Mouse (Mus musculus): ENCODE measurements around the gene Ccdc170. TPM values are rescaled to one million over a fixed set of nuclear protein-coding genes. Genes with fewer than 3 reads are reported as not detected.
A peak's percentile ranks its signal among the peaks of the same experiment; 100 is the strongest.
"Not testable (repeated sequence)": the region's sequence is repeated elsewhere in the genome, so short reads cannot be mapped to it uniquely, and the experiment has no call there.

Gene Ccdc170
- polyA plus RNA-seq (2014; fragmentation: Nextera tagmentation; extraction: Ambion mirVana): 0.09 TPM in 1 of 2 replicates, not detected in the other

DNA sequence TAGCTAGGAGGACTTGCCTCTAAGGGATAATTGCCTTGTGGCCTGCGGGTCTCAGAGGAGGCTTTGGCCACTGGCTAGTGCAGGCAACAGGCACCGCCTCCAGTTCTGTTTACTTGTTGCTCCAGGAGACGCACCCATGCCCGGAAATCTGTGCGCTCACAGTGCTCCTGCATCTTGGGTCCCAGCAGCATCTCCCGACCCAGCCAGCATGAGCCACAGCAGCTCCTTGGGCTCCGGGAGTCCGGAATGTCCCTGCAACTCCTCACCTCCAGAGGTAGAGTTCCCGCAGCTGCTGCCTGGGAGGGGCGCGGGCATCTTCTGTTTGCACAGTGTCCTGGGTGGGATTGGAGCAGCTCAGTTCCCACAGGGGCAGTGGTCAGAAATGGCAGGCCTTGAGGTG is at the start of gene Ccdc170:
Gene Ccdc170, plus strand, starts transcription at position 148 of the 400 bp plus-strand sequence.
- Histone ChIP-seq H3K4me3 (ENCODE audit: low read depth, low read length) (no peak within 1 kb of the TSS), H3K9ac (ENCODE audit: low read length) (no peak within 1 kb of the TSS), H3K4me1 (ENCODE audit: control insufficient read depth, insufficient read depth, low read length) (0 out of 2 replicates have a peak, but pooled peaks cover 4% of the 10 kb centered on the region), H3K27me3 (ENCODE audit: control insufficient read depth, insufficient read depth, low read length) (no peaks in the 10 kb centered on the region), H3K4me2 (ENCODE audit: low read depth, severe bottlenecking) (no peak within 1 kb of the TSS), H3K36me3 (ENCODE audit: control insufficient read depth, insufficient read depth, low read length) (no peaks in the 10 kb centered on the region), H3K9me3 (ENCODE audit: control insufficient read depth, low read length) (no peaks in the 10 kb centered on the region), H3K27ac (replicated peaks; ENCODE audit: low read depth, low read length) (no peak within 1 kb of the TSS)
- no peak for ATAC-seq (ENCODE audit: insufficient number of reproducible peaks, low FRiP score, low TSS enrichment, low read depth)
- DNase-seq (ENCODE audit: low spot score): no peak
- 45% methylated on average over 11 of the region's 11 CpGs for WGBS

- Histone ChIP-seq H3K36me3 (ENCODE audit: control insufficient read depth, insufficient read depth, low read length) (no peaks in the 10 kb centered on the region; the same call in 1 of the 2 replicates), H3K4me2 (ENCODE audit: low read depth, severe bottlenecking) (peak overlapping the region; percentile 44), H3K9ac (ENCODE audit: low read length) (peak overlapping the region; percentile 67), H3K9me3 (ENCODE audit: control insufficient read depth, low read length) (no peaks in the 10 kb centered on the region), H3K27ac (replicated peaks; ENCODE audit: low read depth, low read length) (0 out of 2 replicates have a peak overlapping the region, but pooled peaks have one; percentile 2), H3K27me3 (ENCODE audit: control insufficient read depth, insufficient read depth, low read length) (no peaks in the 10 kb centered on the region), H3K4me1 (ENCODE audit: control insufficient read depth, insufficient read depth, low read length) (0 out of 2 replicates have a peak, but pooled peaks cover 2% of the 10 kb centered on the region), H3K4me3 (ENCODE audit: low read depth, low read length) (peak overlapping the region; percentile 57)
- ATAC-seq (ENCODE audit: insufficient number of reproducible peaks, low FRiP score, low TSS enrichment, low read depth) (no peak), DNase-seq (ENCODE audit: low spot score) (no peak)
- 12% methylated on average over 19 of the region's 19 CpGs for WGBS
Observed at GRCm38 (mm10) chr10:4432996-4433755, 49.1 kb upstream of the Ccdc170 start.

DNA sequence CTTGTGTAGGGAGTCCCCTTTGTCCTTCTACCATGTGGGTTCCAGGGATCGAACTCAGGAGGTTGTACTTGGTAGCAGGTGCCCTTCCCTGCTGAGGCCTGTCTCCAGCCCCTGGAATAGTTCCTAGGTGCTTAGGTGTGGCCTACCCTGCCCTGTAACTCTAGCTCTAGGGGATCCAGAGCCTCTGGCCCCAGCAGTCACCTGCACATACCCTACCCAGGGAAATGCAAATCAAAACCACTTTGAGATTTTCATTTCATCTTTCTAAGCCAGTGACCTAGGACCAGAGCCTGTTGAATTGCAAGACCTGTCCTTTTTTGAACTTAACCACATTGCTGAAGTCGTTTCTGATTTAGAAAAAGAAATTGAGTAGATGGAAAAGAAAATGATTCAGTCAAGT is 48.4 kb upstream of the Ccdc170 start:
- 95% methylated on average over 2 of the region's 2 CpGs for WGBS
- ATAC-seq (ENCODE audit: insufficient number of reproducible peaks, low FRiP score, low TSS enrichment, low read depth); H3K4me1 ChIP-seq (ENCODE audit: control insufficient read depth, insufficient read depth, low read length); H3K4me2 ChIP-seq (ENCODE audit: low read depth, severe bottlenecking); H3K9me3 ChIP-seq (ENCODE audit: control insufficient read depth, low read length); DNase-seq (ENCODE audit: low spot score); H3K4me3 ChIP-seq (ENCODE audit: low read depth, low read length); H3K27ac ChIP-seq (replicated peaks; ENCODE audit: low read depth, low read length); H3K9ac ChIP-seq (ENCODE audit: low read length); H3K36me3 ChIP-seq (ENCODE audit: control insufficient read depth, insufficient read depth, low read length); H3K27me3 ChIP-seq (ENCODE audit: control insufficient read depth, insufficient read depth, low read length): not testable (repeated sequence)

DNA sequence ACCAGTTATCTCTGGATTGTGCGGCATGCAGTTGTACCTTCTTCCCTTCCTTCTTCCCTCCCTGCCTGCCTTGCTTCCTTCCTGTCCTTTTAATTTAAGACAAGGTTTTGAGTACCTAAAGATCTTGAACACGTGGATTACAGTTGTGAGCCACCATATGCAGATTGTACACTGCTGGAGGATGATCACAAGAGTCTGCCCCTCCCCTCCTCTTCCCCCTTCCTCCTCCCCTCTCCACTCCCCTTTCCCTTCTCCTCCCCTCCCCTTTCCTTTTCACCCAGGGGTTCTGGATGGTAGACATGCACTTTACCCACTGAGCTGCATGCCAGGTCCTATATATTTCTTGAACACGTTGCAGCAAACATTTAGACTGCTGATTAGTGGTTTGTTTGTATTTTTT is 46.9 kb upstream of the Ccdc170 start:
- Histone ChIP-seq H3K36me3 (ENCODE audit: control insufficient read depth, insufficient read depth, low read length) (peaks cover under 1% of the 10 kb centered on the region), H3K4me2 (ENCODE audit: low read depth, severe bottlenecking) (no peak overlapping the region), H3K9me3 (ENCODE audit: control insufficient read depth, low read length) (no peaks in the 10 kb centered on the region), H3K4me1 (ENCODE audit: control insufficient read depth, insufficient read depth, low read length) (0 out of 2 replicates have a peak, but pooled peaks cover 2% of the 10 kb centered on the region), H3K27ac (replicated peaks; ENCODE audit: low read depth, low read length) (no peak overlapping the region), H3K27me3 (ENCODE audit: control insufficient read depth, insufficient read depth, low read length) (no peaks in the 10 kb centered on the region), H3K4me3 (ENCODE audit: low read depth, low read length) (no peak overlapping the region), H3K9ac (ENCODE audit: low read length) (no peak overlapping the region)
- DNase-seq (ENCODE audit: low spot score) (no peak), ATAC-seq (ENCODE audit: insufficient number of reproducible peaks, low FRiP score, low TSS enrichment, low read depth) (no peak)
- 88% methylated on average over 3 of the region's 3 CpGs for WGBS

DNA sequence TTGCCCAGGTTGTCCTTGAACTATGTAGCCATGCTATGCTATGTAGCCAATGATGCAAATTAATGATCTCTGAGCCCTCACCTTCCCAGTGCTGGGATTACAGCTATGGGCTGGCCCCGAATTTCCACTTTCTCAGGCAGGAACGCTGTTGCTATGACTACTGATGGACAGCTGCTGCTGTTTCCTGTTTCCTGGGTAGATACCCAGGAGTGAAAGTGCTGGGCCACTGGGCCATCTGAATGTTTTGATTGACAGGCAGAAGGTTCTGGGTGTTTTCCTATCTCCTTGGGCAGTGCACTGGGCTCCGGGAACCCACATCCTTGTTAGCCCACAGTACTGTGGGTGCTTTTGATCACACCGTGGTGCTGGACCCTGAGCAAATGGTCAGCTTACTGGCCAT is 25.9 kb upstream of the Ccdc170 start:
- Histone ChIP-seq H3K27ac (replicated peaks; ENCODE audit: low read depth, low read length) (no peak overlapping the region), H3K27me3 (ENCODE audit: control insufficient read depth, insufficient read depth, low read length) (no peaks in the 10 kb centered on the region), H3K9ac (ENCODE audit: low read length) (no peak overlapping the region), H3K4me1 (ENCODE audit: control insufficient read depth, insufficient read depth, low read length) (no peaks in the 10 kb centered on the region), H3K9me3 (ENCODE audit: control insufficient read depth, low read length) (no peaks in the 10 kb centered on the region), H3K4me2 (ENCODE audit: low read depth, severe bottlenecking) (no peak overlapping the region), H3K4me3 (ENCODE audit: low read depth, low read length) (no peak overlapping the region), H3K36me3 (ENCODE audit: control insufficient read depth, insufficient read depth, low read length) (peaks cover 4% of the 10 kb centered on the region; the same call in 1 of the 2 replicates)
- ATAC-seq (ENCODE audit: insufficient number of reproducible peaks, low FRiP score, low TSS enrichment, low read depth) (no peak), DNase-seq (ENCODE audit: low spot score) (no peak)
- WGBS: 76% methylated on average over 4 of the region's 4 CpGs

GRCm38 (mm10) chr10:4460201-4460600 is 22.1 kb upstream of the Ccdc170 start:
- Histone ChIP-seq H3K27ac (replicated peaks; ENCODE audit: low read depth, low read length) (no peak overlapping the region), H3K27me3 (ENCODE audit: control insufficient read depth, insufficient read depth, low read length) (no peaks in the 10 kb centered on the region), H3K9ac (ENCODE audit: low read length) (no peak overlapping the region), H3K4me1 (ENCODE audit: control insufficient read depth, insufficient read depth, low read length) (0 out of 2 replicates have a peak, but pooled peaks cover 5% of the 10 kb centered on the region), H3K4me3 (ENCODE audit: low read depth, low read length) (no peak overlapping the region), H3K4me2 (ENCODE audit: low read depth, severe bottlenecking) (no peak overlapping the region), H3K9me3 (ENCODE audit: control insufficient read depth, low read length) (no peaks in the 10 kb centered on the region), H3K36me3 (ENCODE audit: control insufficient read depth, insufficient read depth, low read length) (peaks cover 2% of the 10 kb centered on the region; the same call in 1 of the 2 replicates)
- DNase-seq (ENCODE audit: low spot score) (no peak), ATAC-seq (ENCODE audit: insufficient number of reproducible peaks, low FRiP score, low TSS enrichment, low read depth) (no peak)
- WGBS: 98% methylated on average over 2 of the region's 2 CpGs

DNA sequence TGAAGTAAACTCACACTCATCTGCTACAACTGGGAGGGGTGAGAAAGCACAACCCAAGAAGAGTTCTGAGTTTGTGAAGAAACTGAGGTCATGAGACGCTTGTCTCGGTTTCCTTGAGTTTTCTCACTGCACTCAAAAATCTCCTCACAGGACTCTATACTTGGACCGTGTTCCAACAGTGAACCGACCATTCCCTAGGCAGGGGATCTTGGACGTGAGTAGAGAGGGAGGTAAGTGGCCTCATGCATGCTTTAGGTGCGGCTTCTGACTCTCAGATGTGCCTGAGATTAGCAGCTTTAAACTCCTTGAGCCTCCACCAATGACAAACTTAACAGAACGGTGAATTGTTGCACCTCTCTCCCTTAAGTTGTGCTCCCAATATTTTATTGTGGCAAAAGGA is 16.5 kb upstream of the Ccdc170 start:
- 76% methylated on average over 7 of the region's 7 CpGs for WGBS
- Histone ChIP-seq H3K4me3 (ENCODE audit: low read depth, low read length) (no peak overlapping the region), H3K9ac (ENCODE audit: low read length) (no peak overlapping the region), H3K4me2 (ENCODE audit: low read depth, severe bottlenecking) (no peak overlapping the region), H3K27me3 (ENCODE audit: control insufficient read depth, insufficient read depth, low read length) (no peaks in the 10 kb centered on the region), H3K9me3 (ENCODE audit: control insufficient read depth, low read length) (no peaks in the 10 kb centered on the region), H3K4me1 (ENCODE audit: control insufficient read depth, insufficient read depth, low read length) (0 out of 2 replicates have a peak, but pooled peaks cover 5% of the 10 kb centered on the region), H3K27ac (replicated peaks; ENCODE audit: low read depth, low read length) (no peak overlapping the region), H3K36me3 (ENCODE audit: control insufficient read depth, insufficient read depth, low read length) (no peaks in the 10 kb centered on the region)
- no peak for DNase-seq (ENCODE audit: low spot score)
- ATAC-seq (ENCODE audit: insufficient number of reproducible peaks, low FRiP score, low TSS enrichment, low read depth): no peak

DNA sequence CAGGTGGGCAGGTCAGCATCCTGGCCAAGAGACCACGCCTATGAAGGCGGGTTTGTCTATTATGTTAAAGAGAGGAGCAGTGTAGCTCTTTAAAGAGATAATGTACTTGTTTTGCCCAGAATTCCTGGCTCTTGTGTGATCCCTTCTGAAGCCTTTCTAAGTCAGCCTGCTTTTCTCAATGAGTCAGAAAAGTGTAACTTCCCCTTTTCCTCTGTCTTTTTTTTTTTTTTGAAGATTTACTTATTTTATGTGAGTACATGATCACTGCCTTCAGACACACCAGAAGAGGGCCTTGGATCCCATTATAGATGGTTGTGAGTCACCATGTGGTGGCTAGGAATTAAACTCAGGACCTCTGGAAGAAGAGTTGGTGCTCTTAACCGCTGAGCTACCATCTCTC is 12.9 kb upstream of the Ccdc170 start:
- Histone ChIP-seq H3K27ac (replicated peaks; ENCODE audit: low read depth, low read length) (no peak overlapping the region), H3K4me1 (ENCODE audit: control insufficient read depth, insufficient read depth, low read length) (0 out of 2 replicates have a peak, but pooled peaks cover 4% of the 10 kb centered on the region), H3K4me2 (ENCODE audit: low read depth, severe bottlenecking) (no peak overlapping the region), H3K9me3 (ENCODE audit: control insufficient read depth, low read length) (no peaks in the 10 kb centered on the region), H3K27me3 (ENCODE audit: control insufficient read depth, insufficient read depth, low read length) (no peaks in the 10 kb centered on the region), H3K9ac (ENCODE audit: low read length) (no peak overlapping the region), H3K36me3 (ENCODE audit: control insufficient read depth, insufficient read depth, low read length) (no peaks in the 10 kb centered on the region), H3K4me3 (ENCODE audit: low read depth, low read length) (no peak overlapping the region)
- DNase-seq (ENCODE audit: low spot score): no peak
- no peak for ATAC-seq (ENCODE audit: insufficient number of reproducible peaks, low FRiP score, low TSS enrichment, low read depth)
- WGBS: 89% methylated on average over 3 of the region's 3 CpGs

All from limb, embryonic 11.5 days (tissue).